ENCODE assay signal across 8 mouse cellular contexts in the genomic region with DNA sequence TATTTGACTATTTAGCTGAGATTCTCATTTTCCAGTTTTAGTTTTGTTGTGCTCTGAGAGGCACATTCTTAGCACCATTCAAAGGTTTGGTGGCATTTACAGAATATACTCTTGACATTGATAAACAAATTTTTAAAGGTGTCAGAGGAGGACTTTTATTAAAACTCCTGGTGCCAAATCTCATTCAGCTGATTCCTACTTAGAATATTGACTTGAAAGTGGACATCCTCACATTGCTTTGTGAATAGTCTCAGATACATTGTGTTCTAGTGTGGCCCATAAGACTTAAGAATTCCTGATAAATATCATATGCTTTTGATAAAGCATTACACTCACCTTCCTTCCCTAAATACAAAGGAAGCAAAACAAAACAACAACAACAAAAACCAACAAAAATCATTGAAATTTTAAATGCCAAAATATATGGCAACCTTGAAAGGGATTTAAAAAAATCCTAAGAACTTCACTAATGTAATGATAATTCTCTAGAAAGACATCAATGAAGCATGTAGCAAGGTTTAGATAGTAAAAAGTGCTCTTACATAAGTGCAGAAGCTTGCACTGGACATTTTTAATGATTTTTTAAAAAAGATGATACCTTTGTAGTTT. TPM values are rescaled to one million over a fixed set of nuclear protein-coding genes. Genes with fewer than 3 reads are reported as not detected.
A peak's percentile ranks its signal among the peaks of the same experiment; 100 is the strongest.
DNase-seq lines count a peak whose midpoint lies in the region; ATAC-seq lines count a peak whose summit lies in the region.

No protein-coding gene starts in this region.

- peaks cover 3% of the 10 kb centered on the region; the same call in 1 of the 2 replicates for H3K4me1 ChIP-seq in lung, embryonic 16.5 days (replicated peaks; ENCODE audit: control insufficient read depth, insufficient read depth, low read length)
- H3K4me1 ChIP-seq in forebrain, embryonic 10.5 days: peaks cover 30% of the 10 kb centered on the region
- peaks cover 8% of the 10 kb centered on the region for H3K4me1 ChIP-seq in limb, embryonic 12.5 days (replicated peaks)
- H3K4me1 ChIP-seq in stomach, embryonic 14.5 days (ENCODE audit: control insufficient read depth, insufficient read depth, low read length): peaks cover 7% of the 10 kb centered on the region; the same call in 1 of the 2 replicates

- H3K9ac ChIP-seq in lung, embryonic 16.5 days (ENCODE audit: low read length): peak overlapping the region; percentile 96
- peak overlapping the region; percentile 99; the same call in 1 of the 2 replicates for H3K9ac ChIP-seq in limb, embryonic 12.5 days (replicated peaks)
- no peak overlapping the region for H3K9ac ChIP-seq in stomach, embryonic 14.5 days (replicated peaks; ENCODE audit: low read depth, low read length)

- no peaks in the 10 kb centered on the region for H3K36me3 ChIP-seq in lung, embryonic 16.5 days (ENCODE audit: control insufficient read depth, insufficient read depth, low read length)
- H3K36me3 ChIP-seq in forebrain, embryonic 10.5 days (replicated peaks): no peaks in the 10 kb centered on the region
- no peaks in the 10 kb centered on the region for H3K36me3 ChIP-seq in limb, embryonic 12.5 days
- no peaks in the 10 kb centered on the region for H3K36me3 ChIP-seq in stomach, embryonic 14.5 days (ENCODE audit: control insufficient read depth, insufficient read depth, low read length)

- no peak for ATAC-seq in lung, embryonic 16.5 days (ENCODE audit: low read depth)
- no peak for ATAC-seq in limb, embryonic 12.5 days (ENCODE audit: insufficient number of reproducible peaks, insufficient read depth, low FRiP score, low TSS enrichment, low read depth)
- no peak for ATAC-seq in stomach, embryonic 14.5 days (ENCODE audit: insufficient number of reproducible peaks, insufficient read depth, low FRiP score, low read depth)
- ATAC-seq in activated CD4-positive, CD25-positive, alpha-beta regulatory T cell, adult 4 months: no peak

- peak overlapping the region; percentile 91 for H3K4me3 ChIP-seq in lung, embryonic 16.5 days (ENCODE audit: low read length)
- peak overlapping the region; percentile 88 for H3K4me3 ChIP-seq in forebrain, embryonic 10.5 days
- H3K4me3 ChIP-seq in limb, embryonic 12.5 days (replicated peaks): peak overlapping the region; percentile 83
- H3K4me3 ChIP-seq in stomach, embryonic 14.5 days (ENCODE audit: low read depth, low read length): peak overlapping the region; percentile 90

- H3K9me3 ChIP-seq in lung, embryonic 16.5 days (ENCODE audit: control insufficient read depth, low read length): no peaks in the 10 kb centered on the region
- H3K9me3 ChIP-seq in forebrain, embryonic 10.5 days: no peaks in the 10 kb centered on the region
- no peaks in the 10 kb centered on the region for H3K9me3 ChIP-seq in limb, embryonic 12.5 days
- no peaks in the 10 kb centered on the region for H3K9me3 ChIP-seq in stomach, embryonic 14.5 days (ENCODE audit: control insufficient read depth, low read depth, low read length)

- H3K4me2 ChIP-seq in lung, embryonic 16.5 days (ENCODE audit: low read depth, low read length): peak overlapping the region; percentile 61
- peak overlapping the region; percentile 61 for H3K4me2 ChIP-seq in limb, embryonic 12.5 days
- peak overlapping the region; percentile 47 for H3K4me2 ChIP-seq in stomach, embryonic 14.5 days (replicated peaks; ENCODE audit: low read depth, low read length)

- no peak for DNase-seq in lung, postnatal 10 days
- DNase-seq in forebrain, embryonic 10.5 days (ENCODE audit: extremely low spot score, low spot score): no peak
- DNase-seq in layer of hippocampus, adult 9-11 months: no peak
- DNase-seq in lung, postnatal 36 days: no peak

- H3K27me3 ChIP-seq in lung, embryonic 16.5 days (ENCODE audit: control insufficient read depth, insufficient read depth, low read depth, low read length): no peaks in the 10 kb centered on the region
- H3K27me3 ChIP-seq in forebrain, embryonic 10.5 days (ENCODE audit: poor library complexity, severe bottlenecking): no peaks in the 10 kb centered on the region
- no peaks in the 10 kb centered on the region for H3K27me3 ChIP-seq in limb, embryonic 12.5 days
- H3K27me3 ChIP-seq in stomach, embryonic 14.5 days (ENCODE audit: control insufficient read depth, insufficient read depth, low read length): no peaks in the 10 kb centered on the region

- H3K27ac ChIP-seq in lung, embryonic 16.5 days (ENCODE audit: low read length): peak overlapping the region; percentile 100
- H3K27ac ChIP-seq in forebrain, embryonic 10.5 days: peak overlapping the region; percentile 100
- H3K27ac ChIP-seq in limb, embryonic 12.5 days: peak overlapping the region; percentile 100
- 0 out of 2 replicates have a peak overlapping the region, but pooled peaks have one; percentile 100 for H3K27ac ChIP-seq in stomach, embryonic 14.5 days (ENCODE audit: low read length)

RNA-seq across cellular contexts. Expression of a gene that starts 1.1 kb away (rescaled TPM):
- 12.0 and 13.1 TPM in 2 replicates for polyA plus RNA-seq in lung, embryonic 16.5 days (2015; fragmentation: Nextera tagmentation; extraction: Ambion mirVana)
- 15.3 and 16.3 TPM in 2 replicates for polyA plus RNA-seq in forebrain, embryonic 10.5 days (2016; fragmentation: Nextera tagmentation; extraction: Ambion mirVana)
- 31.4 and 34.8 TPM in 2 replicates for polyA plus RNA-seq in limb, embryonic 12.5 days (2016; fragmentation: Nextera tagmentation; extraction: Ambion mirVana)
- polyA plus RNA-seq in stomach, embryonic 14.5 days (2014; fragmentation: Nextera tagmentation; extraction: Ambion mirVana): 15.6 and 18.1 TPM in 2 replicates
- 1 to 10 TPM; 1.5 to 2.0 TPM for polyA plus RNA-seq in activated CD4-positive, CD25-positive, alpha-beta regulatory T cell, adult 4 months (2017; shearing (Covaris generic))

RNA-seq across cellular contexts. Expression of a gene that starts 1.4 kb away (rescaled TPM):
- 1.2 and 1.3 TPM in 2 replicates for polyA plus RNA-seq in lung, embryonic 16.5 days (2015; fragmentation: Nextera tagmentation; extraction: Ambion mirVana)
- polyA plus RNA-seq in forebrain, embryonic 10.5 days (2016; fragmentation: Nextera tagmentation; extraction: Ambion mirVana): 1.7 and 1.9 TPM in 2 replicates
- 2.8 and 3.5 TPM in 2 replicates for polyA plus RNA-seq in limb, embryonic 12.5 days (2016; fragmentation: Nextera tagmentation; extraction: Ambion mirVana)
- polyA plus RNA-seq in stomach, embryonic 14.5 days (2014; fragmentation: Nextera tagmentation; extraction: Ambion mirVana): 2.6 TPM in 2 replicates
- polyA plus RNA-seq in activated CD4-positive, CD25-positive, alpha-beta regulatory T cell, adult 4 months (2017; shearing (Covaris generic)): 1 to 10 TPM; 6.3 to 8.3 TPM

RNA-seq across cellular contexts. Expression of a gene that starts 24.7 kb away (rescaled TPM):
- polyA plus RNA-seq in lung, embryonic 16.5 days (2015; fragmentation: Nextera tagmentation; extraction: Ambion mirVana): 6.4 and 7.2 TPM in 2 replicates
- 10.3 and 10.6 TPM in 2 replicates for polyA plus RNA-seq in forebrain, embryonic 10.5 days (2016; fragmentation: Nextera tagmentation; extraction: Ambion mirVana)
- 9.2 and 9.4 TPM in 2 replicates for polyA plus RNA-seq in limb, embryonic 12.5 days (2016; fragmentation: Nextera tagmentation; extraction: Ambion mirVana)
- polyA plus RNA-seq in stomach, embryonic 14.5 days (2014; fragmentation: Nextera tagmentation; extraction: Ambion mirVana): 8.1 and 9.0 TPM in 2 replicates
- 1 to 10 TPM; 6.4 to 7.7 TPM for polyA plus RNA-seq in activated CD4-positive, CD25-positive, alpha-beta regulatory T cell, adult 4 months (2017; shearing (Covaris generic))
